Mouse (Mus musculus) granulocyte monocyte progenitor cell, adult 5-6 weeks (primary cell): ENCODE results near the gene Aff3. TPM values are rescaled to one million over a fixed set of nuclear protein-coding genes. Genes with fewer than 3 reads are reported as not detected.
A peak's percentile ranks its signal among the peaks of the same experiment; 100 is the strongest.

Source experiments
- ATAC-seq: replicated peaks from 2 replicates; pipeline ENCODE4 v1.8.0; 2016; ENCODE audit warnings: mild to moderate bottlenecking, moderate TSS enrichment, inconsistent platforms; ENCODE audit not compliant: poor library complexity, severe bottlenecking
- total RNA-seq, 2 experiments: library from RNA; stranded (forward) in 1 of 2; stranded (reverse) in 1 of 2; fragments of 200-712, 200-1000 nt in 1 of 2; fragments of >200 nt in 1 of 2; fragmentation: Nextera tagmentation in 1 of 2; gene quantifications; 2 replicates each; pipeline ENCODE4 v1.2.3; 2014 to 2017

The Aff3 gene
- total RNA-seq, 2 experiments from 2014 or later: 19.1 to 31.5 TPM

DNA sequence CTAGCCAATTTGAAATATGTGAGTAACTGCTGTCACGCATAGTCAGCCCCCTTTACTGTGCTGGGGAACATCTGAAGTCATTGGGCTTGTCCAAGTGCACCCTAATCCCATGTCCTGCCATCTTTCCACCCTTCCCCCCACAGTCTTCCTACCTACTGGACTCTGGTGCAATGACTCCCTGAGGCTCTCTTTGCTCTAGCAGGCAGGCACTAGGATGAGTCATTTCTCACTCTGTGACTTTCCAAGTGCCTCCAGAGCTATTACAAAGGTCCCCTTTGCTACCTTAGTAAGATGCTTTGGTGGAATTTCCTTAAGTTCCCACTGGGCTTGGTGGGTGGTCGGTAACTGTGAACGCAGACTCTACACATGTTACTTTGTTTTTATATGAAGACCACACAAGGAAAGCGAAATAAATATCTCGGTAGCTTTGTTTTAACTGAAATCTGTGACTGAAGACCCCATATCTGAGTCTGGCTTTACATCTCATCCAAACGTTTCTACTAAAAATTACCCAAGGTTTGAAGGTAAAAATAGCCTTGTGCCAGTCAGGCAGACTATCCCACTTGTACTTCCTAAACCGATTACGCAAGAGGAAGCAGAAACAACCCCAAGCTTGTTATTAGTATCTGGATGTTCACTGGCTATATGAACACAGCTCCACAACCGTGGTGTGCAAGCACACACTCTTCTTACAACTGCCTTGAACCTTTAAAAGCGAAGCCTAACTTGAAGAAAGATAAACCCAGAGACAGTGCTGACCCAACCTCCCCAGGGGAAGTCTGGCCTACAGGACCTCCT, 405.0 kb downstream of the Aff3 start:
- peak; percentile 79 for ATAC-seq

DNA sequence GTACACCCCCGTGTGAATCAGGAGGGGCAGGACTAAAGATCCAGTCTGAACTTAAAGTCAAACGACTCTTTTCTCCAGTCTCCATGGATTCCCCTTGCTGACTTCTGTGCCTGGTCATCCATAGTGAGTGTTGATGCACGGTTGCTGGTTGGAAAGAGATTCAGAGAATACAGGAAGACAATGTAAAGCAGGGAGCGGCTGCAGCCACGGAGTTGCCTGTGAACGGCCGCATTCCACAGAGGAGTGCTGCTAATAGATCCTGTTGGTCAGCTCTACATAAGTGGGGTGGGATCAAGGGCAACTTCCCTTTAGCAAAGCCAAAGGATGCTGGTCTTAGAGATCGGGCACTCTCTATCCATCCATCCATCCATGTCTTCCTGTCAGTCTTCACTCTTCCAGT, 410.3 kb downstream of the Aff3 start:
- ATAC-seq: no peak

DNA sequence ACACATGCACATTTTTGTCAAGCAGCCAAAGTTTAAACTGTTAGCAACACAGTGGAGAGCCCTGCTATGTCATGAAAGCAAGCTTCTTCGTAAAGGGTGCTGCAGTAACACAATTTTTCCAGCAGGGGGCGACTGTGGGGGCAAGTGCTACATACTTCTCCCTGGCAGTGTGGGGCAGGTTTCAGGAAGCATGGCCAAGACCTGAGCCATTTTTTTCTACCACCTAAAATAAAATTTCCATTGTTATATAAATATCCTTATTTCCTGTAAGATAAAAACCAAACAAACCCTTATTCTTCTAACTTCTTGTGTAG, 412.0 kb downstream of the Aff3 start:
- ATAC-seq: 0 out of 2 replicates have a peak, but pooled peaks have one; percentile 34

DNA sequence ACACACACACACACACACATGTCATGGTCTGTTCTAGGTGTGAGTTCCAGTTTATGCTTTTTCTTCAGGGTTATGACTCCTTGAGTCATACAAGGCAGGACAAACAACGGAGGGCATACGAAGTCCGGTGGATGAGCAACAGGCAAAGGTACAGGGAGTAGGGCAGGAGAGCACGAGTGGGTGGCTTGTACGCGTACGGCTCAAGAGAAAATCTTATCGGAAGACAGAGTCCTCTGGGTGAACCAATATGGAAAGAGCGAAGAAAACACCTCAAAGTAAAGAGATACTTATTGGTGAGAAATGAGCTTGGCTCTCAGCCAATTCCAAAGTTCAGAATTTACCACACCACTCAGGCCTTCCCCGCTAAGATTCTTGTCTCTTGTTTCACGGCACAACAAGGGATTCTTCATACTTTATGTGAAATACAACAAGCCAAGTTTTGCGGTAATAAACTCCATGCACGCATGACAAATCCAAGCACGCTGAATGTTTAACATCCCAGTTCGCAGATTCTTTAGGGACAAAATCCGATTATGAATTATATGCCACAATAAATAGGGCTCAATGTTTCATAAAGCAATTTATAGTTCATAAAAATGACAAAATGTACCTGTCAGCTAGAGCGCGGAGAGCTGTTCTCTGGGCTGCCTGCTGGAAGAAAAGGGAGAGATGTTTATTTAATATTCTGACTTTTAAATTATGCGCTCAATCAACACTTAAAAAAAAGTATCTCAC, 412.6 kb downstream of the Aff3 start:
- no peak for ATAC-seq

DNA sequence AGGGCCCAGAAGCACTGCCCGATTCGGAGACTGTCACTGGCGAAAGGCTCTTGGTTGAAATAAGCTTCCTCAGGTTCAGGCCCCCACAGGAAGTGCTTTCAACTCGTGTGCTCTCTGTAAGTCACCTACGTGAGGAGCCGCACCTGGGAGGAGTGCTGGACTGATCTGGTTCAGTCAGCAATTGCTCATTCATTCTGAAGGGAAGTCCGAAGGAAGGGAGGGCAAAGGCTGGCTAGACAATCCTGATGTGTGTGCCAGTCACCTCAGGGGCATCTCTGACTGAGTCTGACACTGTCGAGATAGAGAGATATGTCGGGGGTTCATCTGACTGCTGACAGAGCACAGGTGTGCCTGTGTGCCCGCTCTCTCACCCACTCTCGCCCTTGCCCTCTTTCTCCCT, 413.3 kb downstream of the Aff3 start:
- no peak for ATAC-seq

DNA sequence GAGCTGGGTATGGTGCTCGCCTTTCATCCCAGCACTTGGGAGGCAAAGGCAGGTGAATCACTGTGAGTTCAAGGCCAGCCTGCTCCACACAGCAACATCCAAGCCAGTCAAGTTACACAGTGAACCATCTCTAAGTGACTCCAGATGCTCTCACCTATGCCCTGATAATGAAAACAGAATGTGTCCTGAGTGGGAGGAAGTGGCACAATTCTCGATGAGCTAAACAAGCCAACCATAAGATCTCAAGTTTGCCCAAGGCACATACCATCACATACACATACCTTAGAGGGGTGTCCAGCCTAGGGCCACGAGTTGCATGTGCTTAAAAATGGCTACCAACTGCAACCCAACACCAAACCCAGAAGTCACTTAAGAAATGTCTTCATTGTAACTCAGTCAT, 414.5 kb downstream of the Aff3 start:
- ATAC-seq: no peak

DNA sequence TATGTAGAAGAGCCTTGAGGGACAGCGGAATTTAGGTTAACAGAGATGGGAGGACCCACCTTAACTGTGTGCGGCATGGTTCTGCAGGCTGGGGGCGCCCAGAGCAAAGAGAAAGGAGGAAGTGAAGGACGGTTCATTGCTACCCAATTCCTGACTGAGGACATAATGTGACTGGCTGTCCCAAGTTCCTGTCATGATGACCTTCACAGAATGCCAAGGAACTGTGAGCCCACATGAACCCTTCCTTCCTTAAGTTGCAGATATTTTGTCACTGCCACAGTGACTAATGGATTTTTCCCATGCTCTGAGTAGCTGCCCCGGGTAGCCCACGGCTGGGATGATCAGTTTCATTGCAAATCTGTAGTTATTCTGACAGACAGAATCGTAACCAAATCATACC, 415.2 kb downstream of the Aff3 start:
- peak; percentile 89 for ATAC-seq

DNA sequence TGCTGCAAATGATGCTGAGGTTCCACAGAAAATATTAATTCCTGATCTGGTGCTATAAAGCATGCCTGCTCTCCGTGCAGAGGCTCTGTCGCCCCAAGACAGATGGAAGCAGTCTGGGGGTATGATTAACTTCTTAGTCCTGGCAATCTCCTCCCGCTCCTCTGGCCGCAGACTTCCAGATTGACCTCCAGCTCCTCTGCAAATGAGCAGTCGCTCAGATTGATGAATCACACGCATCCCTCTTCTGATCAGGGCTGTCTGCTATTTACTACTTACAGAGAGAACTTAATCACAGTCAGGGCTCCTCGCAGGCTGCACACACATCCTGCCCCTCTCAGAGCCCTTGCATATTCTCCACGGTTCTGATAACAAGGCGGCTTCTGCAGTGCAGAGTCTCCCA, 416.7 kb downstream of the Aff3 start:
- ATAC-seq: no peak

DNA sequence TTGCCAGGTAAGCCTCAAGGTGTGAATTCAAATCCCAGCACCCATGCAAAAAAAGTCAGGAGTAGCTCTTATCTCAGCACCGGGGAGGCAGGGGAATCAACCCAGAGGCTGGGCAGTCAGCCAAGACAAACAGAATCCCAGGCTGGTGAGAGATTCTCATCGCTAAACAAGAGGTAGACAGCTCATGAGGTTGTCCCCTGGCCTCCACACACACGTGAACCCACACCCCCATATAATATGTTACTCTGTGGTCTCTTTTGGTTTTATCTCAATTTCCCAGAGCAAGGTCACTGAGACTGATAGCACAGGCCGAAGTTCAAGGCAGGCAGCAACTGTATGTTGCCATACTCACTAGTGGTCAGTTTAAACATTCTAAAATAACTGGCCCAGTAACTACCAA, 422.2 kb downstream of the Aff3 start:
- no peak for ATAC-seq

DNA sequence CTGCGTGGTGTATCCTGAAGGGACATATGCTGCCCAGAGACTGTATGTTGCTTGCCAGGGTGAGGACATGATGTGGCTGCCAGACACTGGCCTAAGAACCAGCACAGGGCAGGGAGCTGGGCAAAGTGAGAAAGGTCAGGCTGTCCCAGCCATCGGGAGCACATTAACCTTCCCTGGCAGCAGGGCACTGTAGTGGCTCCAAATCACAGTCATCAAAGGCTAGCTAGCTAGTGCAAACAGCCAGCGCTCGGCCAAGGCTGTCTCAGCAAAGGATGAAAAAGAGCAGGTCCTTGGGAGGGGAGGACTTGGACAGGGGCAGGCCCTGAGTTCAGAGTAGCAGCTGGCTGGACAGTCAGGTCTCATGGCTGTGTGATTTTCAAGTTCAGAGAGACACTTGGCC, 423.0 kb downstream of the Aff3 start:
- ATAC-seq: no peak

DNA sequence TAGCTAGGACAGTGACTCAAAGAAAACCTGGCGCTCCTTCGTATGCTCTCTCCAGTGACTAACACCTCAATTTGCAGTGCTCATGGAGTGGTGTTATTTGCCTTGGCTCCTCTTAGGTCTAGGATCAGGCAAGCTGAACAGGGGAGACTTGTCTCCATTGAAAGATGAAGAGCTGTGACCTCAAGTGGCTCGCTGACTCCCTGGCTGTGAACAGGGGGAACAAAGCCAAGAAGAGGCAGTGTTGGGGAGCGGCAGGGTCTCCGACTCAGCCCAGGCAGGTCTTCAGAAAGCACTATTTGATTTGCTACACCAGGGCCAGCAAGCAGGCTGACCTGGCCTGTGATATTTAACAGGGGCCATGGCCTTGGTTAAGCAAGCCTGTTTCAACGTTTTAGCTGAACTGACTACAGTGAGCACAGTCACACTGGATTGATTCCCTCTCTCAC, 423.5 kb downstream of the Aff3 start:
- ATAC-seq: no peak

DNA sequence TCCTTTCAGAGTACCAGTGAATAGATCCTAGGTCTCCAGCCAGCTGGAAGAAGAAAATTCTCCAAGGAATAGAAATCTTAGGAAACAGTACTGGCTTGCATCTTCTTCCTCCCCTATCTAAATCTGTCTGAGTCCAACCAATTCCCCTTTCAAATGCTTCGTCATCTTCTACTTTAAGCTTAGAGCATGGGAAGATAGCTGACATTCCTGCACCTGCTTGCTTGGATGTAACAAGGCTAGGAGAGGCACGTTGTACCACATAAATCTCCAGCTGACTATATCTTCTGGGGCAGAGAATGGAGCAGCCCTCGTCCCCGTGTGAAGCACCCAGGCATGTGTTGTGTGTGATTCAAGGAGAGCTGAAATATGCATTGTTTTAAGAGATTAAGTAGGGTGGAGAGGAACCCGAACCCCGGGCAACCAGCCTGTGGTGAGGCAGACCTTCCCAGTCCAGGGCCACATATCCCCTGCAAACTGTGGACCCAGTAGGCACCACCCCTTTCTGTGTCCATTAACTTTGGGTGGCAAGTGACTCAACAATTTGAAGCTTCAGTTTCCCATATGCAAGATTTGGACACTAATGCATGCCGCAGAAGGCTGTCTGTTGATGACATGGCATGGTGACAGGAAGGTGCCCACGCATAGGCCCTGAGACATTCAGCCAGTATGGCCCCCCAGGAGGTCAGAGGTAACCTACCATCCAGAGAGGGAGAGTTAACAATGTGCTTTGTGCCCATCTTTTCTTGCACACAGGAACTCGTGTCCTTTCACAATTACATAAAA, 424.1 kb downstream of the Aff3 start:
- no peak for ATAC-seq

DNA sequence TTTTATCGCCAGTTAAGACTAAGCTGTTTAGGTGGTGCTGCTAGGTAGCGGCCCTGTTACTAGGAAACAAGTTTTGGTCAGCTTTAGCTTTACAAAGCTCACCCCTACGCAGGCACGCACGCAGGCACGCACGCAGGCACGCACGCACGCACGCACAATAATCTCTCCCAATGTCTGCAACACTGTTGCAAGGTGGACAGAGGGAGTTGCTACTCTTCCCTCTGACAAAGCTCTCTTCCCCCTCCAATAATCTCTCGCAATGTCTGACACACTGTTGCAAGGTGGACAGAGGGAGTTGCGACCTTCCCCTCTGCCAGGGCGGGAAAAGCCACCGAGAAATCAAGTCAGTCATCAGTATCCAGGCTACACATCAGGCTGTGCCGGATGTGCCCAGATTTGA, 425.2 kb downstream of the Aff3 start:
- no peak for ATAC-seq

DNA sequence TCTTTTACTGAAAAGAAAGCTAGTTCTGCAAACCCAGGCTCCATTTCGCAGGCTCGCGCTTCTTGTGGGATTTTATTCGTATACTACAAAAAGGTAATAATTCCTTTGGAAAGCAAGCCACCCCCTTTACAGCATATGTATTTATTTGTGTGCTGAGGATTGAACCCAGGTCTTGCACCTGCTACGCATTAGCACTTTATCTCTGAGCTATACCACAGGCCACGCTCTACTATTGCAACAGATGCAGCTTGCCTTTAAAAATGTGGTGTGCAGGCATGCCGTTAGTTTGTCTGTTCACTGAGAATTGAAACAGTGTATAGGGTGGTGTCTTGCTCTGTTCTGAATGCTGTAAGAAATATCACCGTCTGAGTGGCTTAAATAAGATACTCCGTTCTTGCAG, 426.9 kb downstream of the Aff3 start:
- ATAC-seq: no peak

DNA sequence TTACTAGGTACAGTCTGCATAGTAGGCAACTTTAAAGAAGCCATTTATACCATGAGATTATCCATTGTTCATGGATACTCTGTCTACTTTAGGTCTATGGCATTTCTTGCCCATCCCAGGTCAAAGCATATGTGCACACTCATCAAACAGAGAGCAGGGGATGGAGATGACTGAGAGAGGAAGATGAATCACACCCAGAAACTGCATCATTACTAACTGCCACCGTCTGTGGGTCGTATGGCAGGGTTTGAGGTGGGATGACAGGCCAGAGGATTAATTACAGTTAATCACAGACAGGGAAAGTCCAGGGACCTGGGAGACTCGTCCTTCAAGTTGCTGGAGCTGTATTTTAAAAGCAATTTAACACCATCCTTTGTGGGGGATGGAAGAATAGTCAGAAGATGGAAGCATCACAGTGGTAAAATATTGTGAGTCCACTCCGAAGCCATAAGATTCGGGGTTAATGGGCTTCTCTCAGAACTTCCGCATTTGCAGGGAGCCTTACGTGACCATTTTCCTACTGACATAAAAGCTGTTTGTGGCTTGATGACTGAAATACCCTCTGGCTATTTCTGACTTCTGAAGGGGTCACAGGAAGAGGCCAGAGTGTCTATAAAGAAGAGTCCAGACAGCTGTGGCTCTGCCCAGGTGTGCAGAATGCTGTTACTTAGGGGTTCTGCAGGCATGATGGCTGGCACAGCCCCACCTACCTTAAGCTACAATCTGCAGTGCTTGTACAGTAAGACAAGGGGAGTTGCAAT, 427.5 kb downstream of the Aff3 start:
- 0 out of 2 replicates have a peak, but pooled peaks have one; percentile 28 for ATAC-seq

DNA sequence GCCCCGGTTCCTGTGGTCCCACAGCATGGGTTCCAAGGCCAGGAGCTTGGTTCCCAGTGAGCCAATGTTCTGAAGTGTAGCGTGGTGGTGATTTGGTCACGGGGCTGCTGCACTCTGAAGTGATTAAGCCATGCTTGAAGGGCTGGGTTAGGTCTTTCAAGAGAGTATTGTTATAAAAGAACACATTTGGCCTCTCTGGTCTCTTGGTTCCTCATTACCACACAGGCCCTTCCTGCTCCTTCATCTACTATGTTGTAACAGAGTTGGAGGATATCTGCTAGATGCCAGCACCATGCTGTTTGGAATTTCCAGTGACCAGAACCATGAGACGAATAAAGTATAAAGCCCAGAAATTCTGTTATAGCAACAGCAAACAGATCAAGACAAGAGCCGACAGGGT, 431.6 kb downstream of the Aff3 start:
- peak; percentile 88 for ATAC-seq

DNA sequence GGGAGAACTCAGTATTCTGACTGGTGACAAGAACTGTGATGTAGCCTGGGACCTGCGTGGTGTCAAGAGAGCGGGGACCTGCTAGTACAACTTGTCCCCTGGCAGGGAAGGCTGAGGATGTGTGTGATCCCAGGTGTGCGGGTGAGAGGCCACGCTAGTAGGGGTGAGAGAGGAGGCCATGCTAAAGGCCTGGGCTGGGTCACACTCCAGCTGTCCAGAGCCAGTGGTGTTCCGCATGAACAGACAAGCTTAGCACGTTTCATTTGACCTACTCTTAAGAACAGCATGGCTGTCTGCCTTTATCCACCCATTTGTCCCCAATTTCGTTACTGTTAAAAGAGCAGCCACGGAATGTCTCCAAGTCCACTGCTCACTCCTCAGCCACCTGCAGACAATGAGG, 434.7 kb downstream of the Aff3 start:
- no peak for ATAC-seq

DNA sequence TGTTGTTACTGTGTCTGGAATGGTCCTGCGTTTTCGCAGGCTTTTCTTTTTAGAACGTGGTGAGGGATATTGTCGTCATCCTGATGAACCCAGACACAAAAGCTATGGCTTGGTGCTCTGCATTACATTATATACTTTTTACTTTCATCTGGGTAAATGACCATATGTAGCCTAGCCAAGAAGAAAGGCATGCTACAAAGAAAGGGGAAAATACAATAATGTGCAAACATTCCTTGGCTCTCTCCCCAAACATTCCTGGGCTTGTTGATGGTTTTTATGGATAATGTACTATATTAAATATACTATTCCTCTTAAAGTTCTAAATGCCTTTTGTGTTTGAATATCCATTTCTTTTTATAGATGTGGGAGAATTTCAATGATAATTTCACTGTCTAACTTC, 435.9 kb downstream of the Aff3 start:
- ATAC-seq: no peak

DNA sequence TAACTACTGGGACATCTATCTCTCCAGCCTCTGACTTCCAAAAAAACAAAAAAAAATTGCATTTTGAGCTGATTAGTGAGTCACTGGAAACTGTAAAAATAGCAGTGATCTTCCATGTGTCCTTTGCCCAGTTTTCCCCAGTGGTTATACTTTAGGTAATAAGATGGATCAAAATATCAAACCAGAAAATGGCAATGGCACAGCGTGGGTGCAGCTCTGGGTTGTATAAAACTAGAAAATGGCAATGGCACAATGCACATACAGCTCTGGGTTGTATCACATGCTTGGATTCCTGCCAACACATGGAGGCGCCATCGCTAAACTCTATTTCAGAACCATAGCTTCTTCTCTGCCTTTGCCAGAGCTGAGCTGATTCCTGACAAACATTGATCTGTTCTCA, 439.6 kb downstream of the Aff3 start:
- ATAC-seq: no peak

DNA sequence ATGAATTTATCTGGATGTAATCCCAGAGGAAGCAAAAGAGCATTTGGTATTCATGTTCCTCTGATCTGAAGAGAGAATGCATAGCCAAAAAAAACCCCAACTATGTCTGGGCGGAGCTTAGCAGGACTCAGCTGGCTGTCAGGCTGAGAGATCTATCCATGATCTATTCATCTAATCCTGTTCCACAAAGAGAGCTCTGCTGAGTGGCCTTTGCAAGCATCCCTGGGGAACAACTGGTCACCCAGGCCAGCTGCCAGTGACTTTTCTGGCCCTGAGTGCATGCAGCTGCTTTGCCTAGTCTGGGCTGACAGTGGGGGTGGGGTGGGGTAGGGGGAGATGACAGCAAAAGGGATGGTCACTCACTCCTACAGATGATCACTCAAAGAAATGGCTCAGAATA, 442.6 kb downstream of the Aff3 start:
- no peak for ATAC-seq

DNA sequence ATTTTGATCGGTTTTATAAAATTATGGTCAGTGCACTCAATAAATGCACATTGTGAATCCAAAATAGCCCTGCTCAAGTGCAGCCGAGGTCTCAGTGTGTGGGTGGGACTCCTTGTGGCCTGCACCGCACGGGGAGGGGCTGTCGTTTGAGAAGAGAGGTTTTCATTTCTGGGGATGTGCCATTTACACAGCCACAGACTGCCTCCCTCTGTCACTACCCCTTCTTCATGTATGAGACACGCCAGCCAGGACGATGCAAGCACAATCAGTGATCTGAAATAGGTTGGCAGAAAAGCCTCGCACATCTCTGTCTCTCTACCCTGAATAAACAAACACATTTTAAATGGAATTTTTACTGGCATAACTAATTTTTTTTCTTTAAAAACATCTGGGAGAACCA, 443.3 kb downstream of the Aff3 start:
- ATAC-seq: no peak
